Mouse (Mus musculus) 3134 (cell line): ENCODE results near the gene Wdr63.

Source experiments
- DNase-seq: peaks from one replicate; pipeline ENCODE4 v3.0.0-alpha.2; 2011; ENCODE audit warnings: low spot score; ENCODE audit not compliant: insufficient read length; ENCODE audit errors: extremely low read depth

Gene Wdr63

DNA sequence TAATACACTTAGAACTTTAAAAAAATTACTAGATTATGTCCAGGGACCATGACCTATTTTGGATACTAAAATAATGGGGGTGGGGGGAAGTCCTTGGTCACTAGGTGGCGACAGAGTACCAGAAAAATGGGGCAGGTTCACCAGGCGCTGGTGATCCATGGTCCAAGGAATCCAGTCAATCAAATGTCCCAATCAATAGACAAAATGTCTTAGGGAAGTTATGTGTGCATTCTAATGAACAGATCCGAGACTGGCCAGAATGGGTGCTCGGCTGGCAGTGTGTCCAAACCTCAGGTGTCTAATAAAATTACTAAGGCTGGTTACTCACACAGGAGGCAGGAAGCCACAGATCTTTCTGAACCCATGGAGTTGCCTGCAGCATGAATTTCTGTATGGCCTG, 49.7 kb downstream of the Wdr63 start:
- peak; percentile 20 for DNase-seq

- DNase-seq, result no peak
These were observed 50.8 kb downstream of the Wdr63 start for GRCm38 (mm10) chr3:146057131-146057530.

DNA sequence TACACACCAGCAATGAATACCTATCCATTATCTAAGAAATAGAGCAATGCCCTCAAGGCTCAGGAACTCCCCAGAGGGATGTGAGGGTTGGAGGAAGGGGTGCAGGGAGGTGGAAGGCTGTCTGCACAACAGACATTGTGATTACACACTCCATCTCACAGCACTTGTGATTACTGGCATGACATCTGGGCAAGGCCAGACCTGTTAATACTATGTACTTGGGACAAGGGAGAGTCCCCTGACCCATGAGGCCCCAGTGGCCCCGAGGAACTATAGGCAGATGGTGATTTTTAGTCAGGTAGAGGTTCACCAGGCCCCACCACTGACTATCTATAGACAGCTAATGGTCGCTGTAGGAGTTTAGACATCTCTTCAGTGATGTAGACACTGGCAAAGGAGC, 54.1 kb downstream of the Wdr63 start:
- DNase-seq, result no peak

- no peak for DNase-seq
These were observed 54.7 kb downstream of the Wdr63 start for GRCm38 (mm10) chr3:146053082-146053814.

- no peak for DNase-seq
These were observed 56.5 kb downstream of the Wdr63 start for GRCm38 (mm10) chr3:146051277-146052007.

DNA sequence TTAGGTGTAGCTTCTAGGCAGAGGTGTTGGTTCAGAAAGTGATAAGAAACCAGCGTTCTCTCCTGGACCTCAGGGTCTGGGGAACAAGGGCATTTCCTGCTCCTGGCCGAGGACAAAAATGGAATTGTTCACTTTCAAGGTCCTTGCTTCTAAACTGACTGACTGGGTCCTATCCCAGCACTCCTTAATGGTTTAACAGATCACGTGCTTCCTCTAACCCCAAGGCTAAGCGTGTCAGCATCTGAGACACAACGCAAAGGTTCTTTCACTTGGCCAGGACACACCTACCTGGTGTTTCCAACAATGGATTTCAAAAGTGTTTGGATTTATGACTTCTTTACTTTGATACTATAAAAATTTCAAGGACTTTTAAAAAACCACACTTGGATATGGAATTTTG, 58.0 kb downstream of the Wdr63 start:
- DNase-seq, result no peak

DNA sequence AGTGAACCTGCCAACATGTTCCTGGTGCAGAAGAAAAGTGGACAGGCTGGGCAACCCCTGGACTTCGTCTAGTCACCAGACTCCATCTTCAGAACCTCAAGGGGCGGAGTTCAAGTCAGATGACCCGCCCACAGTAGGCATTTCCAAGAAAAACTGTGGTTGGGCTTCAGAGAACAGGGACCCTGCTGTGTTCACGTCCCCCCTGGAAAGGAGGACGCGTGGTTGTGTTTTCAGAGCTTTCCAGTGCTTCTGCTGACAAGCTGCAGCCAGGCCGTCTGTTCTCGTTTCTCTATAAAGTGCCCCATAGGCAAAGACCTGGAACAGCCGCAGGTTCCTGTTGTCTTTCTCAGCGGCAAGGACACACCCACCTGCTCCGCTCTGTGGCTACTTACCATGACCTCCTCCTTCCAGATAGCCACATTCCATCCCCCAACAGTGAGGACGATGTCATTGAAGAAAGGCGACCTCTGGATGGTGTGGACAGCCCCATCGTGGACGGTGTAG, 60.2 kb downstream of the Wdr63 start:
- no peak for DNase-seq

DNA sequence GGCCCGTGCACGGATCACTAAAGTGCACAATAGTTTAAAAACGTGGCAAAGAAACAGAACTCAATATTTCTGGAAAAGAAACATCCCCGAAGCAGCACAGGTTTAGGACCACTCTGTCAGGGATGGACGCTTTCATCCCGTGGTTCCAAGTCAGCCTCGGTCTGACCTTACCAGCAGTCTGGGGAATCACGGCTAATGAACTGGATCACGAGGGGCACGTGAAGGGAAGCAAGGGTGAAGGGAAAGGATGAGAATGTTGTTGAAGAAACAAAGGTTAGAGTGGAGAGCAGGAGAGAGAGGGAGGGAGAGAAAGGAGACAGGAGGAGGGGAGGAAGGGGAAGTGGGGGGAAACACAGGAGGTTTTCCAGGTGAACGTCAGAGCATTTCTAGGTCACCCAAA, 61.9 kb downstream of the Wdr63 start:
- no peak for DNase-seq

DNA sequence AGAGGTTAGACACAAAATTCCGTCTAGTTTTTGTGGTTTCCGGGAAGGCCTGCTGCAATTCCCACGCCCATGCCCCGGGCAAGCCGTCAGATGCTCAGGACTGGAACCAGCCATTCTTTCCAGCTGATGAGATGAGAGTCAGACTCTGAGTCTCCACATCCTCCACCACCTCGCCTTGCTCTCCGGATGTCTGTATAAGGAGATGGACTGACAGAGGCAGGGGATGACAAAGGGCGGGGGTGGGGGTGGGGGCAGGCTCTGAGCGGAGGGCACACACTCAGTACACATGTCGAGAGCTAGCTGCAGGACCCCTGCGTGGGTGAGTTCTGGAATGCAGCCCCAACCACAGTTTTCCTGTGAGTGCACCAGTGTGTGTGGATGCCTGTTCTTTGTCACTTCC, 63.0 kb downstream of the Wdr63 start:
- peak; percentile 32 for DNase-seq

- DNase-seq, result no peak
These were observed 66.5 kb downstream of the Wdr63 start for GRCm38 (mm10) chr3:146041382-146041781.

- no peak for DNase-seq
These were observed 68.6 kb downstream of the Wdr63 start for GRCm38 (mm10) chr3:146039132-146039903.

GRCm38 (mm10) chr3:146037906-146038305, 70.0 kb downstream of the Wdr63 start:
- no peak for DNase-seq

- no peak for DNase-seq
These were observed 75.0 kb downstream of the Wdr63 start for GRCm38 (mm10) chr3:146032976-146033375.

GRCm38 (mm10) chr3:146030255-146030836, 77.6 kb downstream of the Wdr63 start:
- no peak for DNase-seq

DNA sequence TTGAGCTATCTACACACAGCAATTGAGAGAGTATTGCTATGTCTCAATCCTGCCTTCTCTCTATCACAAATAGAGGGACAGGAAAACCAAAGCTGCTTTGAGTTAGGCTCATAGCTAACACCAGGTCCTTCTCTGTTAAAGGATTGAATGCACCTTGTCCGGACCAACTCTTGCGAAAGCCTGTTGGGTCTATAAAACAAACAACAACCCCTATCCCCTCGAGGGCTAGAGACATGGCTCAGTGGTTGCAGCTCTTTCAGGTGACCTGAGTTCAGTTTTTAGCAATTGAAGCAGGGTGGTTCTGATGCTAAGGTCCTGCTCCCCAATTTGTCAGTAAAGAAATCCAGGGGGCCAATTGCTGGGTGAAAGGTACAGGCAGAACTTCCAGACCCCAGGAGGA, 78.7 kb downstream of the Wdr63 start:
- no peak for DNase-seq

- DNase-seq, result no peak
These were observed 79.5 kb downstream of the Wdr63 start for GRCm38 (mm10) chr3:146028406-146028805.

GRCm38 (mm10) chr3:146027116-146027515, 80.8 kb downstream of the Wdr63 start:
- no peak for DNase-seq

DNA sequence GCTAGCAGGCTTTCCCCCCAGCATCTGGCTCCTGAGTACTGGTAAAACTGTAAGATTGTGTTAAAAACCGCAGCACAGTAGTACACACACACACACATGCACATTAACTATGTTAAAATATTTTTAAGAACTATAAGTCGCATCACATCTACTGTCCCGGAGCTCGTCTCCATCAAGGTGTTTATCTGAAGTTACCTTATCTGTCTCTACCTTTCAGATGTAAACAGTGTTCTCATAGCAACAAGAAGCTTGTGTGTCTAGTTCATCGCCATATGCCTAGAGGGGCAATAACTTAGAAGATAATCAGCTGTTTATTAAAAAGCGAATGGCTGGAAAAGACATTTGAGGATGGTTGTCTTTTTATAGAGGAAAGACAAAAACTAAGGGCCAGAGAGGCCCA, 82.4 kb downstream of the Wdr63 start:
- no peak for DNase-seq

DNA sequence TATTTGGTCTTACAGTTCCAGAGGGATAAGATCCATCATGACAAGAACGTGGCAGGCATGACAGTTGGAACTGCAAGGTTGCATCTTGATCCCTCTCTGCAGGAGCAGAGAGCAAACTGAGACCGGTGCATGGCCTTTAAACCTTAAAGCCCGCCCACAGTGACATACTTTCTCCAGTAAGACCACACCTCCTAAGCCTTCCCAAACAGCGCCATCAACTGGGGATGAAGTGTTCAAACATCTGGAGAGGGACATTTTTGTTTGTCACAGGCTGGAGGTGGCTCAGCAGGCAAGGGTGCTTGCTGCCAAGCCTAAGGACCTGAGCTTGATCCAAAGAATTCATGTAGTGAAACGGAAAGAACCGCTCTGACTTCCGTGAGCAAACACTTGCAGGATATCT, 83.2 kb downstream of the Wdr63 start:
- no peak for DNase-seq

DNA sequence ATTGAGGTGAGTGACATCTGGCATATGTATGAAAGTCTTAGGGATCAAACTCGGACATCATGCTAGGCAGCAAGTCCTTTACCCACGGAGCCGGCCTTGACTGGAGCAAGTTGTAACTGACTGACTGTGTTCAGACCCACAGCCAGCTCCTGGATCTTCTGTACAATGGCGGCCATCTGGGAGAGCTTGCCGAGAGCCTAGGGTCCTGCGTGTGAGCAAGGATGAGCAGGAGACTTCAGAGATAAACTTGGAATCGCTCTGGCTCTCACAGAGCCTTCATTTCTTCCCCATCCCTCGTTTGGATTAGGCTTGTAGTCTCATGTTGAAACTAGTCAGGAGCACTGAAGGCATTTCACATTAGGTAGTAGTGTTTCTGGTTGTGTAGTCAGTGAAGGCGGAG, 85.7 kb downstream of the Wdr63 start:
- no peak for DNase-seq

DNA sequence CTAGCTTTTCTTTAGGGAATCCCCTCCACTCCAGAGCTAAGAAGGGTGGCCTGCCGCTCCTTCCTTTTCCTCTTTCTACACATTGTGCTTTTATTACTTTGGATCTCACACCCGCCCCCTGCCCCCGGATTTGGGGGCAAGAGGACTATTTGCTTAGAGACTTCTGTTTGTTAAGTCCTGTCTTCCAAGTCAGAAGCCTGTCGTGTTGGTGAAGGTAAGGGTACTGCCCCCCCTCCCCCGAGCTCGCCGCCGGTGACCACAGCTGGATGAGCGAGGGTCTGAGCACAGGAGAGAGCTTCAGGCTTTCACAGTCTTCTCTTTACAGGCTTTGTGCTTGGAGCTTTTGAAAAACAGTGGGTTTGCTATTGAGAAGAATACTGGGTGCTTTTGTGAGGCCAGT, 90.4 kb downstream of the Wdr63 start:
- no peak for DNase-seq
